Mouse (Mus musculus) small intestine, adult 2 months (tissue): Measurements from ENCODE around the gene Stxbp3. TPM values are rescaled to one million over a fixed set of nuclear protein-coding genes. Genes with fewer than 3 reads are reported as not detected.

Source experiments
- H3K27ac ChIP-seq: fragments of 200-500 bp; 2 replicates; pipeline ENCODE4 v1.5.1; 2012; ENCODE audit warnings: low read depth, low read length, control low read depth, inconsistent platforms; ENCODE audit not compliant: insufficient read depth
- H3K27me3 ChIP-seq: fragments of 200-500 bp; 2 replicates; pipeline ENCODE4 v1.6.1; 2012; ENCODE audit warnings: mild to moderate bottlenecking, moderate library complexity, low read length, inconsistent platforms; ENCODE audit not compliant: control insufficient read depth, insufficient read depth
- H3K36me3 ChIP-seq: fragments of 200-500 bp; 2 replicates; pipeline ENCODE4 v1.6.1; 2012; ENCODE audit warnings: mild to moderate bottlenecking, low read length, control low read depth, inconsistent platforms; ENCODE audit not compliant: control insufficient read depth, insufficient read depth
- H3K4me1 ChIP-seq: fragments of 200-500 bp; 2 replicates; pipeline ENCODE4 v1.6.1; 2012; ENCODE audit warnings: low read length, inconsistent platforms, mixed read lengths; ENCODE audit not compliant: control insufficient read depth, insufficient read depth, insufficient read length
- H3K4me3 ChIP-seq: fragments of 200-500 bp; 2 replicates; pipeline ENCODE4 v1.5.1; 2012; ENCODE audit warnings: low read depth, mild to moderate bottlenecking, control low read depth, inconsistent platforms, low read length, moderate library complexity
- CTCF ChIP-seq: fragments of 200-500 bp; IDR thresholded peaks from 2 replicates; pipeline ENCODE4 v1.5.1; 2012; ENCODE audit warnings: low read depth, mild to moderate bottlenecking, control low read depth, inconsistent platforms, low read length, moderate library complexity, mixed read lengths; ENCODE audit not compliant: insufficient replicate concordance, insufficient read length; ENCODE audit errors: extremely low read depth
- POLR2A ChIP-seq: fragments of 200-500 bp; IDR thresholded peaks from 2 replicates; pipeline ENCODE4 v1.6.1; 2012; ENCODE audit warnings: low read depth, mild to moderate bottlenecking, control low read depth, inconsistent platforms, low read length, moderate library complexity
- WGBS: fragments of 180-500 bp; shearing (Covaris S2); methylation state at CpG from one replicate; pipeline ENCODE4 v1.1.7; 2018; 5-methylcytosine and 5-hydroxymethylcytosine counted together
- polyA plus RNA-seq: library from polyadenylated mRNA; depleted of rRNA; stranded (reverse); fragments of >200 nt; gene quantifications from 2 replicates; pipeline ENCODE4 v1.2.3, GENCODE M21; 2012

Stxbp3 gene
- polyA plus RNA-seq, 1 experiment: 4.5 TPM

- TF ChIP-seq POLR2A: no peak
- TF ChIP-seq CTCF: peak; percentile 77; the same call in 1 of the 2 replicates
- H3K4me3 ChIP-seq: no peak overlapping the region
- H3K36me3 ChIP-seq: no peaks in the 10 kb centered on the region
- no peaks in the 10 kb centered on the region for H3K27me3 ChIP-seq
- H3K27ac ChIP-seq: peak overlapping the region; percentile 25; the same call in 1 of the 2 replicates
- peaks cover 8% of the 10 kb centered on the region for H3K4me1 ChIP-seq
- 65% methylated on average over 8 of the region's 8 CpGs for WGBS
Measured at GRCm38 (mm10) chr3:108856386-108857123, 16.2 kb upstream of the Stxbp3 start.

- 72% methylated on average over 10 of the region's 10 CpGs for WGBS
- H3K4me1 ChIP-seq: peaks cover 14% of the 10 kb centered on the region
- no peak overlapping the region for H3K4me3 ChIP-seq
- no peaks in the 10 kb centered on the region for H3K36me3 ChIP-seq
- no peaks in the 10 kb centered on the region for H3K27me3 ChIP-seq
- TF ChIP-seq POLR2A: no peak
- no peak for TF ChIP-seq CTCF
- H3K27ac ChIP-seq: peak overlapping the region; percentile 44
Measured at GRCm38 (mm10) chr3:108855864-108856263, 15.5 kb upstream of the Stxbp3 start.

GRCm38 (mm10) chr3:108855371-108855770 lies 15.0 kb upstream of the Stxbp3 start:
- 80% methylated on average over 12 of the region's 12 CpGs for WGBS
- TF ChIP-seq POLR2A (no peak), CTCF (no peak)
- Histone ChIP-seq H3K4me3 (no peak overlapping the region), H3K27me3 (no peaks in the 10 kb centered on the region), H3K27ac (peak overlapping the region; percentile 44), H3K4me1 (peaks cover 18% of the 10 kb centered on the region), H3K36me3 (no peaks in the 10 kb centered on the region)

- no peaks in the 10 kb centered on the region for H3K27me3 ChIP-seq
- no peak overlapping the region for H3K4me3 ChIP-seq
- H3K36me3 ChIP-seq: no peaks in the 10 kb centered on the region
- WGBS: 85% methylated on average over 1 of the region's 1 CpGs
- H3K27ac ChIP-seq: no peak overlapping the region
- TF ChIP-seq CTCF: no peak
- TF ChIP-seq POLR2A: no peak
- H3K4me1 ChIP-seq: peaks cover 20% of the 10 kb centered on the region
Measured at GRCm38 (mm10) chr3:108853266-108853665, 12.9 kb upstream of the Stxbp3 start.

- no peak for TF ChIP-seq POLR2A
- TF ChIP-seq CTCF: no peak
- WGBS: 76% methylated on average over 6 of the region's 6 CpGs
- no peak overlapping the region for H3K4me3 ChIP-seq
- no peak overlapping the region for H3K27ac ChIP-seq
- no peaks in the 10 kb centered on the region for H3K27me3 ChIP-seq
- H3K36me3 ChIP-seq: no peaks in the 10 kb centered on the region
- peaks cover 20% of the 10 kb centered on the region for H3K4me1 ChIP-seq
Measured at GRCm38 (mm10) chr3:108851996-108852697, 11.8 kb upstream of the Stxbp3 start.

GRCm38 (mm10) chr3:108851554-108851953 lies 11.2 kb upstream of the Stxbp3 start:
- TF ChIP-seq CTCF (no peak), POLR2A (no peak)
- WGBS: 24% methylated on average over 3 of the region's 3 CpGs
- H3K27me3 ChIP-seq: no peaks in the 10 kb centered on the region
- no peak overlapping the region for H3K27ac ChIP-seq
- H3K36me3 ChIP-seq: no peaks in the 10 kb centered on the region
- H3K4me1 ChIP-seq: peaks cover 22% of the 10 kb centered on the region
- no peak overlapping the region for H3K4me3 ChIP-seq

- no peaks in the 10 kb centered on the region for H3K27me3 ChIP-seq
- H3K36me3 ChIP-seq: no peaks in the 10 kb centered on the region
- peaks cover 23% of the 10 kb centered on the region for H3K4me1 ChIP-seq
- H3K4me3 ChIP-seq: no peak overlapping the region
- no peak for TF ChIP-seq POLR2A
- no peak for TF ChIP-seq CTCF
- H3K27ac ChIP-seq: no peak overlapping the region
- 56% methylated on average over 2 of the region's 2 CpGs for WGBS
Measured at GRCm38 (mm10) chr3:108851075-108851474, 10.7 kb upstream of the Stxbp3 start.
